8 mouse cellular contexts compared by ENCODE assay signal in genomic region chr6:72655309-72656052, GRCm38 (mm10). TPM values are rescaled to one million over a fixed set of nuclear protein-coding genes. Genes with fewer than 3 reads are reported as not detected.
DNase-seq lines count a peak whose midpoint lies in the region; ATAC-seq and TF ChIP-seq lines count a peak whose summit lies in the region.

No protein-coding gene starts in this region.

- intact Hi-C loops in left cerebral cortex, adult 2 months (cut with DNase I): no loop called here

- peaks cover 25% of the 10 kb centered on the region for H3K4me1 ChIP-seq in embryonic fibroblast, embryonic 13.5 days (ENCODE audit: control insufficient read depth, insufficient read depth, low read length)
- H3K4me1 ChIP-seq in heart, embryonic 15.5 days (replicated peaks): peaks cover 29% of the 10 kb centered on the region
- peaks cover 57% of the 10 kb centered on the region for H3K4me1 ChIP-seq in kidney, embryonic 16.5 days (ENCODE audit: insufficient read depth, low read length)
- H3K4me1 ChIP-seq in stomach, embryonic 15.5 days: peaks cover 56% of the 10 kb centered on the region

- ATAC-seq in heart, embryonic 15.5 days (replicated peaks; ENCODE audit: insufficient number of reproducible peaks, insufficient read depth, low FRiP score, low read depth): peak; percentile 82
- peak; percentile 91 for ATAC-seq in kidney, embryonic 16.5 days (ENCODE audit: low FRiP score, low TSS enrichment)
- peak; percentile 76 for ATAC-seq in stomach, embryonic 15.5 days (ENCODE audit: insufficient read depth, low FRiP score, low read depth)
- ATAC-seq in megakaryocyte, adult 5-6 weeks (ENCODE audit: poor library complexity, severe bottlenecking): no peak

- peak overlapping the region; percentile 27; the same call in 1 of the 2 replicates for H3K9ac ChIP-seq in heart, embryonic 15.5 days
- peak overlapping the region; percentile 63 for H3K9ac ChIP-seq in kidney, embryonic 16.5 days (replicated peaks; ENCODE audit: low read length)
- no peak overlapping the region for H3K9ac ChIP-seq in stomach, embryonic 15.5 days

- peak overlapping the region; percentile 28 for H3K4me3 ChIP-seq in left cerebral cortex, adult 2 months
- H3K4me3 ChIP-seq in embryonic fibroblast, embryonic 13.5 days (ENCODE audit: insufficient read depth, low read length): peak overlapping the region; percentile 14
- H3K4me3 ChIP-seq in heart, embryonic 15.5 days: peak overlapping the region; percentile 41
- peak overlapping the region; percentile 41 for H3K4me3 ChIP-seq in kidney, embryonic 16.5 days (ENCODE audit: low read length)
- peak overlapping the region; percentile 19 for H3K4me3 ChIP-seq in stomach, embryonic 15.5 days (replicated peaks)

- WGBS in heart, embryonic 15.5 days: 27% methylated on average over 20 of the region's 20 CpGs
- 4% methylated on average over 20 of the region's 20 CpGs for WGBS in kidney, embryonic 16.5 days
- 22% methylated on average over 20 of the region's 20 CpGs for WGBS in stomach, embryonic 15.5 days

- H3K4me2 ChIP-seq in heart, embryonic 15.5 days: peak overlapping the region; percentile 60
- H3K4me2 ChIP-seq in kidney, embryonic 16.5 days (replicated peaks; ENCODE audit: low read depth, low read length): peak overlapping the region; percentile 54
- peak overlapping the region; percentile 46 for H3K4me2 ChIP-seq in stomach, embryonic 15.5 days

- no peaks in the 10 kb centered on the region for H3K36me3 ChIP-seq in heart, embryonic 15.5 days
- H3K36me3 ChIP-seq in kidney, embryonic 16.5 days (ENCODE audit: insufficient read depth, low read length): no peaks in the 10 kb centered on the region
- no peaks in the 10 kb centered on the region for H3K36me3 ChIP-seq in stomach, embryonic 15.5 days

- H3K27me3 ChIP-seq in heart, embryonic 15.5 days: no peaks in the 10 kb centered on the region
- H3K27me3 ChIP-seq in kidney, embryonic 16.5 days (ENCODE audit: insufficient read depth, low read length): no peaks in the 10 kb centered on the region
- no peaks in the 10 kb centered on the region for H3K27me3 ChIP-seq in stomach, embryonic 15.5 days (replicated peaks)

- no peak for TF ChIP-seq CTCF in left cerebral cortex, adult 2 months (IDR thresholded peaks at IDR 0.05)
- no peak for TF ChIP-seq CTCF in embryonic fibroblast, embryonic 13.5 days (IDR thresholded peaks at IDR 0.05; ENCODE audit: borderline replicate concordance, insufficient read depth, low read length)

- no peak for TF ChIP-seq POLR2A in embryonic fibroblast, embryonic 13.5 days (IDR thresholded peaks at IDR 0.05; ENCODE audit: low read depth, low read length)

- no peak for DNase-seq in left cerebral cortex, adult 2 months (ENCODE audit: extremely low spot score in 1 of 2, low spot score in 2 of 2)
- no peak for DNase-seq in left cerebral cortex, adult 11 months (ENCODE audit: low spot score)
- peak; percentile 62 for DNase-seq in lung, postnatal 25 days (ENCODE audit: low spot score)

- H3K27ac ChIP-seq in left cerebral cortex, adult 2 months: peak overlapping the region; percentile 55; the same call in 1 of the 2 replicates
- H3K27ac ChIP-seq in embryonic fibroblast, embryonic 13.5 days (ENCODE audit: insufficient read depth, low read length): peak overlapping the region; percentile 64
- peak overlapping the region; percentile 87 for H3K27ac ChIP-seq in heart, embryonic 15.5 days
- H3K27ac ChIP-seq in kidney, embryonic 16.5 days (ENCODE audit: low read length): peak overlapping the region; percentile 97
- peak overlapping the region; percentile 91 for H3K27ac ChIP-seq in stomach, embryonic 15.5 days

- H3K9me3 ChIP-seq in heart, embryonic 15.5 days (replicated peaks): no peaks in the 10 kb centered on the region
- H3K9me3 ChIP-seq in kidney, embryonic 16.5 days (ENCODE audit: low read length): no peaks in the 10 kb centered on the region
- H3K9me3 ChIP-seq in stomach, embryonic 15.5 days: no peaks in the 10 kb centered on the region

RNA-seq across cellular contexts. Expression of gene Tgoln1, which starts 38.7 kb away (rescaled TPM):
- total RNA-seq in left cerebral cortex, adult 2 months (2021): 10 to 100 TPM; 95.1 to 95.5 TPM
- polyA plus RNA-seq in embryonic fibroblast, embryonic 13.5 days (2011; ENCODE audit: insufficient read length, low read depth, missing spikeins): 50.0 and 52.7 TPM in 2 replicates
- 22.7 and 24.4 TPM in 2 replicates for polyA plus RNA-seq in heart, embryonic 15.5 days (2015; fragmentation: Nextera tagmentation; extraction: Ambion mirVana)
- polyA plus RNA-seq in kidney, embryonic 16.5 days (2015; fragmentation: Nextera tagmentation; extraction: Ambion mirVana): 43.3 and 46.3 TPM in 2 replicates
- polyA plus RNA-seq in stomach, embryonic 15.5 days (2015; fragmentation: Nextera tagmentation; extraction: Ambion mirVana): 34.0 and 38.4 TPM in 2 replicates
- total RNA-seq in megakaryocyte, adult 5-6 weeks (2015): 50.5 and 53.2 TPM in 2 replicates
- 59.1 and 59.6 TPM in 2 replicates for total RNA-seq in megakaryocyte, adult 5-6 weeks (2017)

RNA-seq across cellular contexts. Expression of gene Retsat, which starts 57.2 kb away (rescaled TPM):
- total RNA-seq in left cerebral cortex, adult 2 months (2021): 10 to 100 TPM; 46.3 to 50.3 TPM
- polyA plus RNA-seq in embryonic fibroblast, embryonic 13.5 days (2011; ENCODE audit: insufficient read length, low read depth, missing spikeins): 11.0 and 12.3 TPM in 2 replicates
- polyA plus RNA-seq in heart, embryonic 15.5 days (2015; fragmentation: Nextera tagmentation; extraction: Ambion mirVana): 19.8 and 21.4 TPM in 2 replicates
- 33.8 and 36.0 TPM in 2 replicates for polyA plus RNA-seq in kidney, embryonic 16.5 days (2015; fragmentation: Nextera tagmentation; extraction: Ambion mirVana)
- polyA plus RNA-seq in stomach, embryonic 15.5 days (2015; fragmentation: Nextera tagmentation; extraction: Ambion mirVana): 21.5 and 22.3 TPM in 2 replicates
- 2.2 and 5.2 TPM in 2 replicates for total RNA-seq in megakaryocyte, adult 5-6 weeks (2015)
- 3.8 and 7.2 TPM in 2 replicates for total RNA-seq in megakaryocyte, adult 5-6 weeks (2017)

RNA-seq across cellular contexts. Expression of gene Elmod3, which starts 57.3 kb away (rescaled TPM):
- 10 to 100 TPM; 19.1 to 21.3 TPM for total RNA-seq in left cerebral cortex, adult 2 months (2021)
- polyA plus RNA-seq in embryonic fibroblast, embryonic 13.5 days (2011; ENCODE audit: insufficient read length, low read depth, missing spikeins): 8.1 and 8.8 TPM in 2 replicates
- 12.3 and 13.5 TPM in 2 replicates for polyA plus RNA-seq in heart, embryonic 15.5 days (2015; fragmentation: Nextera tagmentation; extraction: Ambion mirVana)
- 18.9 and 19.5 TPM in 2 replicates for polyA plus RNA-seq in kidney, embryonic 16.5 days (2015; fragmentation: Nextera tagmentation; extraction: Ambion mirVana)
- 13.7 and 15.9 TPM in 2 replicates for polyA plus RNA-seq in stomach, embryonic 15.5 days (2015; fragmentation: Nextera tagmentation; extraction: Ambion mirVana)
- 6.4 and 7.0 TPM in 2 replicates for total RNA-seq in megakaryocyte, adult 5-6 weeks (2015)
- total RNA-seq in megakaryocyte, adult 5-6 weeks (2017): 8.6 and 10.2 TPM in 2 replicates
